Mouse (Mus musculus) cerebellum, adult 18-20 months (tissue): ENCODE results near the gene Polr2a.

Source experiments
- DNase-seq, 2 experiments: peaks; one replicate each; pipeline ENCODE4 v3.0.0; 2021

Polr2a gene

DNA sequence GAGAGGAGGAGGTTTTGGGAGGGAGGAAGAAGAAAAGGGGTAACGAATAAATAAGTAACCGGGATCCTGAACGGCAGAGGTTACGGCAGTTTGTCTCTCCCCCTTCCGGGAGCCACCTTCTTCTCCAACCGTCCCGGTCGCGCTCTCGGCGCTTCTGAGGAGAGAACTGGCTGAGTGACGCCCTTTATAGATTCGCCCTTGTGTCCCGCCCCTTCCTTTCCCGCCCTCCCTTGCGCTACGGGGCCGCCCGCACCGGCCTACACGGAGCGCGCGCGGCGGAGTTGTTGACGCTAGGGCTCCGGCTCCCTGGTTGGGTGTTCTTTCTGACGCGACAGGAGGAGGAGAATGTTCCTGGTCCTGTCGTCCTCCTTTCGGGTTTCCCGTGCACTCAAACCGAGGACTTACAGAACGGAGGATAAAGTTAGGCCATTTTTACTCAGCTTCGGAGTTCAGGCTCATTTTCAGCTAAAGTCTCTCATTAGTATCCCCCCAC lies at the start of gene Polr2a:
TSS of gene Polr2a (minus strand) at position 160 of the 493 bp plus-strand sequence.
- peak; percentile 95 to 98 for DNase-seq

DNA sequence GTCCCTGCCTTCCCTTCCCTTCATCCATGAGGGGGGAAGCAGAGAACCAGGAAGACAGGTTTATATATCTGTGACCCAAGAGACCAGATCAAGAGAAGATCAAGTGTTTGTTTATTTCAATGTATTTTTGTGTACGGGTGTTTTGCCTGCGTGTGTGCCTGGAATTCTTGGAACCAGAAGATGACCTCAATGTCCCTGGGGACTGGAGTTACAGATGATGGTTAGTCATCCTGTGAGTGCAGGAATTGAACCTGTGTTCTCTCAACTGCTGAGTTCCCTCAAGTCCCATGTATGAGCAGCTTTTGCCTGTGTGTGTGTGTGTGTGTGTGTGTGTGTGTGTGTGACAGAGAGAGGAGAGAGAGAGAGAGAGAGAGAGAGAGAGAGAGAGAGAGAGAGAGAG lies 49.2 kb upstream of the Polr2a start:
- DNase-seq: no peak

DNA sequence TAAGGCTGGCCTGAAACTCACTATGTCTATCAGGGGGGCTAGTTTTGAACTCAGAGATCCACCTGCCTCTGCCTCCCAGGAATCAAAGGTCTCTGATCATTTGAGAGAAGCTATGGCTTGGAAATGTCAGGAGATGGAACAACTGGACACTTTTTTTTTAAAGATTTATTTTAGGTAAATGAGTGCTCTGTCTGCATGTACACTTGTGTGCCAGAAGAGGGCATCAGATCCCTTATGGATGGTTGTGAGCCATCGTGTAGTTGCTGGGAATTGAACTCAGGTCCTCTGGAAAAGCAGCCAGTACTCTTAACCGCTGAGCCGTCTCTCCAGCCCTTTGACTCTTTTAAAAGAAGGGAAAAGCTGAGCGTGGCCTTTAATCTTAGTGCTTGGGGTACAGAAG lies 47.9 kb upstream of the Polr2a start:
- no peak for DNase-seq

DNA sequence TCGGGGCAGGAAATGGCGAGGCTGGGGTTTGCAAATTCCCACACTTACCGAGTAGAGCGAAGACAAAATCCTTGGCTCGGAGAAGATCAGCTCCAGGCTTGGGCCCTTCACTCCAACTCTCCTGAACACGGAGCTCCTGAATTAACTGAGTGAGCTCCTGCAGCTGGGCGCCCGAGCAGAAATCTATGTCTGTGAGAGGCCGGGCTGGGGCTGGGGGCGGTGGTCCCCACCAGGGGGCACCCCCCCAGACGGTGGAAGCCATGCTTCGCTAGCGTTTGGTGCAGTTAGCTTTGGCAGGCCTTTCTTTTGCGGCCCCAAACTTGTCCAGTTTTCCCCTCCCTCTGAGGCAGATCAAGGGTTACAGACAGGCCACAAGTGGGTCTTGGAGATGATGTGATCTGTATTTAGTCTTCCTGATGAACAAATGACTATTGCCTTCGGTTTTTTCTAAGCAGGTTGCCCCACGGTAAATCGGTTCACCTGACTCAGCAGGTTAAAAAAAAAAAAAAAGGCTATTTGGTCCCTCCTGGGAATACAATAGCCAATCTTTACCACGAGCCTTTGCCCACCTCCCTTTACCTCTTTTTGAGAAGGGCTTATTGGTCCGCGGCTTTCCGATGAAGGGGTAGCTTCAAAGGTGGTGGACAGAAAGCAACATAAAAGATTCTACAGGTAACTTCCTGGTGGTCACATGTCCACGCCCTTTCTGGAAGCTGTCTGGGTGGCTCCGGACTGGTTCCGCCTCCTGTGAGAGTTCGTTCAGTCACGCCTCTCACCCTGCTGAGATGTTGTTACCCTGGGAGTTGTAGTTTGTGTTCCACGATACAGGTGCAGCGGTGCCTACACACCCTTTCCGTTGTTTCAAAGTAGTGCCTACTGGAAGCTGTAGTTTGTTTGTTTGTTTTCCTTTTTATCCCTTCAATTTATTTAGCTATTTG lies 46.8 kb upstream of the Polr2a start, which contains the start of gene Tmem102:
TSS of gene Tmem102 (minus strand) at position 653 of the 938 bp plus-strand sequence.
- no peak for DNase-seq

DNA sequence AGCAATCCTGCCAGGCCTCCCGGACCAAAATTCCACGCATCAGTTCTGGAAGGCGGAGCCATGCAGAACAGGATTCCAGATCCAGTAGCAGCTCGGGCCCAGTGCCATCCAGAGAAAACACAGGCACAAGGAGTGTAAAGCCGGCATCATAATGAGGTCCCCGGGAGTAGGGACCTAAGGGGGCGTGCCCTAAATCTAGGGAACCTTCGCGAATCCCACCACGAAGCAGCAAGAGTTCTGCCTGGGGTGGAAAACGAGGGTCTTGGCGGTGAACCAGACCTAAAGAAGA lies 46.2 kb upstream of the Polr2a start:
- DNase-seq: no peak

DNA sequence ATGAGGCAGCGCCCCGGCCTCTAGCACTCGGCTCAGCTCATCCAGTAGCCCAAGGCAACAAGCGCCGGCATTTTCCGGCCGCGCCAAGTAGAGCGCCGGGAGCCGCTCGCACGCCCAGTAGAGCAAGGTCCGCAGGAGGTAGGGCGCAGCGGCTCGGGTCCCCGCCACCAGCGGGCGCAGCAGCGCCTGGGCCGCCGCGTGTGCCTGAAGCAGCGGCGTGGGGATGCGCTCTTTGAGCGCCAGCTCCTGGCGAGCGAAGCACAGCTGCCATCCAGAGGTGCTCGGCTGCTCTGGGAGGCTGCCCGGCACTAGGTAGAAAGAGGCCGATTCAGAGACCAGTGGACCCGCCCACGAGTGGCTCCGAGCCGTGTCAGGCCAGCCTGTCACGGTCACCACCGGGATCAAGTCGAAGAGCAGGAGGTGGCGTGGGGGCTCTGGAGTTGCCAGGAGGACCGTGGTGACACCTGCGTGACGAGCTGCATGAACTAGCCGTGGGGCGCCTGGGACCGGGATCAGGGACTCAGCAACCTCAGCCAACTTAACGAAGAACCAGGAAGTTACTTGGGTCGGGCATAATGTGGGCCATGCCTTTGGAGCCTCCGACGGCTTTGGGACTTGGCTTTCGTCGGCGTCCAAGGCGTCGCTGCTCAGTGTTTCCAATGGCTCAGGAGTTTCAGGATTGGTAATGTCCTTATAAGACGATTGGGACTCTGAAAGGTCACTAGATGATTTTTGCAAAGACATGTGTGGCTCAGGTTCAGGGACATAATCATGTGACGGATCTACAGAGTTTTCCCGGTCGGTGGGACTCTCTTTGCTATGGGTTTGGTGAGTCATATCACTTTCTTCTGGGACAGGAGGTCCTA lies 45.6 kb upstream of the Polr2a start:
- peak; percentile 50 to 65 for DNase-seq

DNA sequence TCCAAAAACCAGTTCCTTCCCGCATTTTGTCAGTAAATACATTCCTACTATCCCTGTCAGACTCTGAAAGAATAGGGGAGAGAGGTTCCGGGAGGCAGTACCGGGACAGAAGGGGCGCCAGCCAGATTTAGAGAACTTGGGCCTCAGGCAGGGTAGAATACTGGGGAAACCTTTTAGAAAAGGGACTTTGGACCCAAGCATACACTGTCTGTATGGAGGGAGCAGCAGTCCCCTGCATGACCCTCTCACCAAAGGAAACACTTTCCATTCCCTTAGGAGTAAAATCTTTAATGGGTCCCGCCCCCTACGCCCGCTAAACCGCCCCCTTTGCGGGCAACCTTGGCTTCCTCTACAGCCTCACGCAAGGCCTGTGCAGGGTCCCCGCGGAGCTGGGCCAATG lies 44.9 kb upstream of the Polr2a start:
- DNase-seq: peak in 1 of 2 experiments; percentile 31

DNA sequence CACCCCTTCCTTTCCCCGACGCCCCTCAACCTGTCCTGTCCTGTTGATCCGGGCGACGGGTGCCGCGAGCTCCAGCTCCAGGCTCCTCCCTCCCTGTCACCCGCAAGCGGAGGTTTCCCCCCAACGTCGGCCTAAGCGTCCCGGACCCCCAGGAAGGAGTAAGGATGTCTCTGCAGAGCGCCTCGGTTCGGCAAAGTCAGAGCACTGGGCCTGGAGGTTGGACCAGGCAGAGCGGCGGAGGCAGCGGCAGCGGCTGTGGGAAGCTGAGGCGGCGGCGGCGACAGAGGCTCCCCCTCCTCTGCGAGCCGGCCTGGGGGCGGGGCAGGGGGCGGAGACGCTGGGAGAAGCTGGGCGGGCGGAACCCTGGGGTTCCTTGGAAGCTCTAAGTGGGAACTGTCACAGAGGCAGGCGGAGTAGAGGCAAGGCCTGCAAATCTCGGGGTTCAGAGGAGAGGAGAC lies 44.2 kb upstream of the Polr2a start:
- DNase-seq: peak; percentile 58 to 64

DNA sequence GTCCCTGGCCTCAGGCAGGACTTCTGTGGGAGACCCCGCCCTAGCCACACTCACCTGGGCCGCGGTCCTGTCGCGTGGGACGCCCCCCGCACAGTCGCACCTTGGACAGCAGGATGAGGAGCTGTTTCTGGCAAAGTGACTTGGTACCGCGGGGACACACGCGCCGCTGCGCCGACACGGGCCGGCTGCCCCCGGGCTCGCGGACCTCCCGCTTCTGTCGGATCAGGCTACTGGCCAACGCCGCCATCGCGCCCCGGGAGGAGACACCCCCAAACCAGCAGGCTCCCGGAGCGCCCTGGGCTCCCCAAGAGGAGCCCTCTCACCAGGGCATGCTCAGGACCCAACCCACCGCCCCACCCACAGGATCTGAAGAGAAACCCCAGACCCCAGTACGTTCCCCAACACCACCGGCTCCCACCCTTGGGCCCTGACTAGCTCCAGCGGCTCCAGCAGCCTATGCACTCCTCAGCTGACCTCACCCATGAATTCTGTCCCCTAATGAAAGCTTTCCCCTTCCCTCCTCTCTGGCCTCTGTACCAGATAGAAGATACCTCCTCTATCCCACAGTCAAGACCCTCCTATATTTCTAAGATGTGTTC lies 43.0 kb upstream of the Polr2a start, which contains the start of gene Fgf11:
TSS of gene Fgf11 (minus strand) at position 479 of the 599 bp plus-strand sequence.
- peak in 1 of 2 experiments; percentile 19 for DNase-seq

DNA sequence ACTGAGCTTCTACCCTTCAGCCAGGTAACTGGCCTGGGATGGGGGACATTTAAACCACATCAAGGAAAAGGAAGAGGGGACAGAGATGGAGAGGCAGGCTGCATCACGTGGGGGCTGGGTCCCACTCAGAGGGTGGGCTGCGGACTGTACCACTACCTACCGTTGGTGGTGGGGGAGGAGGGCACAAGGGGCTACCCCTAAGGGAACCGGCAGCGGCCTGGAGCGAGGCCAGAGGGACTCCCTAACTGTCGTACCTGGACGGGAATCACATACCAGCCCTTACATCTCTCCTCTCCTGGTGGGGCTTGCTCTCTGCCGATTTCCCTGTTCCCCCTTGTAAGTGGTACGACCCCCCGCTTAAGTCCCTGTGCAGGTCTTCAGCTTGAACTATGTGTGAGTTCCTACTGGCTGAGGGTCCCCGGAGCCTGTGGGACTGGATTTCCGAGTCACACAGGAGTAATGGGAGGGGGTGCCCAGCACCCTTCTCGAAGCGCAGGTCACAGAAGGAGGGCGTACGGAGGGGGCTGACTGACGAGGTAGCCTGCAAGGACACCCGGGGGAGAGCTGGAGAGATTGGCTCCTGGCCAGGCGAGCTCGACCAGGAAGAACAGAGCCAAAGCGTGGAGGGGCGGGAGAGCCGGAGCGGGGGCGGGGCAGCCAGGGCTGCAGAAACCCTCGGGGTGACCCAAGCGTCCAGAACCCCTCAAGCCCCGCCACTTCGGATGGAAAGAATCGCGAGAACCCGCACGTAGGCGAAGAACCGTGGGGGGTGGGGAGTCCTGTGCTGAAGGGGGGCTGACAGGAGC lies 42.2 kb upstream of the Polr2a start:
- DNase-seq: peak in 1 of 2 experiments; percentile 35

DNA sequence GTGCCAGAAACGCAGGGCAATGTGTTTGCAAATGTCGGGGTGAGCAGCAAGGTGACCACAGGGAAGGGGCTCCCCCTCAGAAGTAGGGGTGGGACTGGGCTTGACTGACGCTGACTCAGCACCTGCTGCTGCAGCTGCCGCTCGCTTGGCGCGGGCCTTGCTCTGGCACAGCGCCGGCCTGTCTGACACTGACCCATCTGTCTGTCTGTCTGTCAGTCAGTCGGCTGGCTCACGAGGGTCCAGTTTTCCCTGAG lies 41.6 kb upstream of the Polr2a start:
- DNase-seq: peak in 1 of 2 experiments; percentile 30

DNA sequence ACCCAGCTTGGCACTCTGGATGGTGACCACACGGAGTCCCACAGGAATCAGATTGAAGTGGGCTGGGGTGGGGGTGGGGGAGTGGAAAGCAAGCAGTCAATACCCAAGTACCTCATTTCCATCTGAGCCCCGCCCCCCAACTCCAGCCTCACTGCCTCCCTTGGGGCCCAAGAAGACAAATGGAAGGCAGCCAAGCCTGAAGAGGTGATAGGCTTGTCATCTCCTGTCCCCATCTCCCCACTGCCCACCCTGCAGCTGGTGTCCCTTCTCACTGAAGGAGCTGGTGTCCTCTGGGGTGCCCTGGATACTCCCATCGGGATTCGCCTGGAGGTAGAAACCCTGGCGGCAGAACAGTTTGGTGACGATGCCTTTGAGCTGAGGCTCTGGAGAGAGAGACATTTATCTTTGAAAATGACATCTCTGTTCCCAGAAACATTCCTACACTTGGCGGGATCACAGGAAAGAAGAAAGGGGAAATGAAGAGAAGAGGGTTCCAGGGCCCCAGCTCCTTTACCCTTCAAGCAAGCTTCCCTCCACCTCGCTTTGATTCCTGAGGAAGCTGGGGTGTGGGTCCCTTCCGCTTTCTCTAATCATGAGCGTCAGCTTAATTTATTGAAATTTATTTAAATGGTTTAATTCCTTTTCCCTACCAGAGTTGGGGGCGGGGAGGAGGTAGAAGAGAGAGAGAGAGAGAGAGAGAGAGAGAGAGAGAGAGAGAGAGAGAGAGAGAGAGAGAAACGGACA lies 41.1 kb upstream of the Polr2a start:
- DNase-seq: no peak

DNA sequence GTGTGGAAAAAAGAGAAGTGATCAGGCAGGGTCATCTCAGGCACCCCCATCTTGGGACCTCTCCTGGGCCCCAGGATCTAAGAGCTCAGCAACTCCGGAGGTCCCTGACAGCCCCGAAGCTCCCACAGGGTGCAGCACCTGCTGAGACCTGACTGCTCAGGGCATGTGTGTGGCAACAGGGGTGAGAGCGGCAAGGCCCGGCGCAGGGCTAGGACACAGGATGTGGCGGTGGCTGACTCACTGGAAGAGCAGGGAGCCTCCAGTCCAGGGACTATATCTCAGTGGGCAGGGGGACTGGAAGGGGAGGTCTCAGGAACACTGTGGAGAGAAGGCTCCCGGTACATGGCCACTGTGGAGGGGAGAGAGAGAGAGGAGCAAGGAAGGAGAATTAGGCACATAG lies 39.5 kb upstream of the Polr2a start:
- no peak for DNase-seq

DNA sequence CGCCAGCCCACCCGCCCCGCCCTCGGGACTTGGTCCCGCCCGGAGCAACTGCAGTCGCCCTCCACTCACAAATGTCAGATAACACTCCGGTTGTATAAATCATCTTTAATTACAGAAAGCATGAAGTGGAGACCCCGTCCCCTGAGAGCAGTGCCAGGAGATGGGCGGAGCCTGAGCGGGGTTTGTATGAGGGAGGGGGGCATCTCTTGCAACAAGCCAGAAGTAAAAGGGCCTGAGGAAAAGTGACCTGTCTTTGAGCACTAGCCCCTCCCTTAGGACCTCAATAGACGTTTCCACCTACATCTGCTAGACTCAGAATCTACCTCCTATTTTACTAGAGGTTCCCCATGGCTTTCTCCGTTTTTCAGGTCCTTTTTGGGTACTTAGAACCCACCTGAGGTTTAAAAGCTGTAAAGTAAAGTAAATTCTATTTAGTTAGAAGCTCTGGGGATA lies 37.6 kb upstream of the Polr2a start:
- no peak for DNase-seq

DNA sequence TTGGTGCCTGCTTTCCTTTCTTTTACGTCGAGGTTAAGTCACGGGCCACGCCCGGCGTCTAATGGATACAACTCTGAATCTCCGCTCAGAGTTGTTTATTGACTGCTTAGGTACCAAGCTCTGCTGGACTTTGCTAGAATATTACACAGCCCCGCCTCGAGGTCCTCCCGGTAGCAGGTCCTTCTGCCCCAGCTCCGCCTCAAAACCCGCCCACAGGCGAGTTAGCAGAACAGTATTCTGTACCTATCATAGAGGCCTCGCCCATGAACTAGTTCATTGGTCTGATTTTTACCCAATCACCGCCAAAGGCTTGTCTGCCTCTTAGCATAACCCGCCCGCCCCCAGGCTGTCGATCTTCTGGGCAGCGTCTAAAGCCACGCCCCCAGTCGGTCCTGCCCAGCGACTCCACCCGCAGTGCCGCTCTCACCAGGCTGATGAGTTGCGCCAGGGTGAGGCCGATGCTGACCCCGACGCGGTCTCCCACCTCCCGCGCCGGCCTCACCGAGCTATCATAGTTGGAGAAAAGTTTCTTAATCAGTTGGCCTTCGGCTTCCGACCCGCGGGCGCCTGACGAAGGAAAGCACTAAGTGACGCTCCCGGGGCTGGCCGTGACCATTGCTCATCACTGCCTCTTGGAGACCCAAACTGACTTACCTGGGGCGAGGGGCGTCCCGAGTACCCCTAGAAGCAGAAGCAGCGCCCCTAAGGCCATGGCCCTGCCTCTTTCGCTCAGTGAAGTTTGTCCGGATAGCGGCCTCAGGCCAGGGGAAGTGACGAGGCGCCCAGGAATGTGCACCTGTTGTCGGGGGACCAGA lies 36.9 kb upstream of the Polr2a start, which contains the start of gene Chrnb1:
TSS of gene Chrnb1 (minus strand) at position 776 of the 815 bp plus-strand sequence.
- peak; percentile 87 to 94 for DNase-seq

DNA sequence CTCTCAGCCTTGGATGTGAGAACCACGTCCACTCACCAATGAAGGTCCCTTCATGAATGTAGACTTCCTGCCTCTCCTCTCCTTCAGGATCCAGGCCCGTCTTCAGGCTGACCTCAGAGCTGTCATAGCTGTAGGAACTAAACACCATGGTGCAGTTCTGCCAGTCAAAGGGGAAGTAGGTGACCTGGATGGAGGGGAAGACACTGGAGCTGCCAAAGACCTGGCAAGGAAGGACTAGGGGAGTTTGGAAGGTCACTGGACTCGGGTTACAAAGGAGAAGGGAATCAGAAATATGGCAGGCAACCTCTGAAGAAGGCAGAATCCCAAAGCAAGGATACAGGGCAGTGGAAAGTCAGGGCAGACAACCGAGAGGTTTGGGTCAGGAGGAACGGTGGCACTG lies 35.0 kb upstream of the Polr2a start:
- DNase-seq: no peak

DNA sequence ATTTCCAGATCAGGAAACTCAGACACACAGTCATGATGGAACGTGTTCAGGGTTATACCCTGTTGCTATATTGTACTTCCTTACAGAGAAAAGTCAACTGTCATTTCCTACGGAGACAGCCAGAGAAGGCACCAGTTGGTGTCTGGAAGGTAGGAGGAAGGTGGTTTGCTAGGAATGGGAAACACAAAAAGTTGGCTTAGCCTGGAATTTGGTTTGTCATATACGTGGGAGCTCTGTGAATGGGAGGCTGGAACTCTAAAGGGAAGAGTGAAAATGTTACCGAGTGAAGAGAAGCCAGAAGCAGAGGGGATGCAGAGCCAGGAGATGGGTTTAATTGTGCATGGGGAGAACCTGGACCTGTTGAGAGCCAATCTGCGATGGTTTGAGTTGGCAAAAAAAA lies 33.0 kb upstream of the Polr2a start:
- no peak for DNase-seq

DNA sequence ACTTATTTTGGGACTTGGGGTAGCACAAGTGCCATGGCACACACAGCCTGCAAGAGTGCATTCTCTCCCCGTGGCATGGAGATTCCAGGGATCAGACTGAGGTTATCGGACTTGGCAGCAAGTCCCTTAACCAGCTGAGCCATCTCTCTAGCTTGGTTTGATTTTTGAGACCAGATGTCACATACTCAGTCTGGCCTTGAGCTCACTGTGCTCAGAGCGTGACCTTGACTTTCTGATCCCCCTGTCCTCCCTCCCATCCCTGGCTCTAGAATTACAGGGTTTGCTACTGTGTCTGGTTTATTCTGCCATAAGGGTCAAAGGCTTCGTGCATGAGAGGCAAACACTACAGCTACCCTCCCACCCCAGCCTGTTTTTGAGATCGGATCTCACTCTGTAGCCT lies 31.0 kb upstream of the Polr2a start:
- no peak for DNase-seq

DNA sequence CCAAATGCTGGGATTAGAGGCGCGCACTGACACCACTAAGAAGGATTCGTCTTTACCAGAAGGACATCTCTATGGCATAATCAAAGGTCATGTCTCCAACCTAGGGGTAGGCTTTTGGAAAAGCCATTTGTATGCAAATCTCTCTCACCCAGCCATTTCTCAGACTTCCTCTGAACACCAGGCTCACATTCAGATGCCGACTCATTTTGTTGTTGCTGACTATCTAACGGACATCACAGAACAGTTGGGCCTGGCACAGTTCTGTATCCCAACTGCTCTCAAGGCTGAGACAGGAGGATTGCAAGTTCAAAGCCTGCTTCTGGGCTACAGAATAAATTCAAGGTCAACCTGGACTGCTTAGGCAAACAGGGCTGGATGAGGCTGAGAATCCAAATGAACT lies 28.9 kb upstream of the Polr2a start:
- no peak for DNase-seq

DNA sequence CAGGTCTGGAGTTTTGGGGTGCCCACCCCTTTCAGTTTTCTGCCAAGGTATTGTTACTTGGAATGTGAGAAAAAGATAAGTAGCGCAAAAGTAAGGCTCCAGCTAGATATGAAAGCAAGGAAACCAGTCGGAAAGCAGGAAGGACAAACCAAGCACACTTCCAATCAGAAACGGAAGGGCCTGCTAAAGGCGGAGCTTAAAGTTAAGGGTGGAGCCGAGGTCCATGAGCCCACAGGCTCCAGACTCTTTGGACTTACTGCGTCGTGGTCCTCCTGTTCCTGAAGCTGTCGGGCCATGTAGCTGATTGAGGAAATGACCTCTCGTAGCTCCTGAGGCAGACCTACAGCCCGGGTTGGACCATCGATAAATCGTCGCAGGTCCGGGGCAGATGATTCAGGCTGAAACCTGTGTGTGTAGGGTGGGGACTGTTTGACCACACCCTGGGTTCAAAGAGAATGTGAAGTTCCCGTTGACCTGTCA lies 26.4 kb upstream of the Polr2a start:
- DNase-seq: no peak
